Mouse (Mus musculus): Measurements from ENCODE around the gene Sp1.

- TF ChIP-seq MAX (IDR thresholded peaks at IDR 0.05; ENCODE audit: low read depth) (no peak), POLR2A (IDR thresholded peaks at IDR 0.05; ENCODE audit: insufficient read length, low read depth) (peak; percentile 66), E2F4 (IDR thresholded peaks at IDR 0.05; ENCODE audit: insufficient read depth) (no peak), USF1 (IDR thresholded peaks at IDR 0.05; ENCODE audit: low read depth) (no peak), TCF12 (IDR thresholded peaks at IDR 0.05; ENCODE audit: insufficient read depth, poor library complexity, severe bottlenecking) (no peak), MYOD1 (IDR thresholded peaks at IDR 0.05; ENCODE audit: control insufficient read depth in 1 of 3, insufficient read length in 2 of 3, low read depth in 2 of 3) (peak in 1 of 3 experiments; percentile 19), REST (IDR thresholded peaks at IDR 0.05; ENCODE audit: insufficient read depth, insufficient read length) (no peak), MYOG (IDR thresholded peaks at IDR 0.05; ENCODE audit: control insufficient read depth in 1 of 3, insufficient read depth in 1 of 3, insufficient read length in 2 of 3, low read depth in 2 of 3) (no peak), SRF (IDR thresholded peaks at IDR 0.05; ENCODE audit: control insufficient read depth, insufficient read length, low read depth) (no peak), POLR2AphosphoS2 (IDR thresholded peaks at IDR 0.05; ENCODE audit: insufficient read length, low read depth) (peak; percentile 26), CEBPB (IDR thresholded peaks at IDR 0.05; ENCODE audit: insufficient read depth, poor library complexity, severe bottlenecking) (no peak), TCF3 (IDR thresholded peaks at IDR 0.05; ENCODE audit: insufficient read length, low read depth) (no peak)
These were observed 411 bp downstream of the Sp1 start for GRCm38 (mm10) chr15:102406196-102406911.
